25 mouse cellular contexts compared by ENCODE assay signal in the genomic region with DNA sequence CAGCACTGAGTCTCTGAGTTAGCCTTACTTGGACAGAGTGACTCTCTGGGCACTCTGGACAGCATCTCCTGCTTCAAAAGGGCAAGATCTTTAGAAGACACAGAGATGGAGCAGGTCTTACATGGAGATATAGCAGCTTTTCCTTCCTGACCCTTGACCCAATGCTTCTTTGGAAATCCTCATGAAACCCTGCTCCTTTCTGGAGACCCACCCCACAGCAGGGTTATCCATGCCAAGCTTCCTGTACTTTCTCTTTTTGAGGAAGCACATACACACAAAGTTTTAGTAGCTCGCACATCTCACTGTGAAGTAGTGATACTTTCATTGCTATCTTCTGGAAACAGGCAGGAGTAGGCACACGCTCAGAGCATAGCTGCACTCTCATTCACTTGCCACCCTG. TPM values are rescaled to one million over a fixed set of nuclear protein-coding genes. Genes with fewer than 3 reads are reported as not detected.
"Had no signal": no experiment of that assay in that cellular context is flagged by ENCODE, and none has a peak within 500 bp of the region (broad histone marks: within the 10 kb centered on the region; RNA-seq: fewer than 3 reads in every experiment).

No protein-coding gene starts in this region.

- H3K4me1 ChIP-seq: hindbrain, embryonic 13.5 days; hindbrain, embryonic 15.5 days; limb, embryonic 13.5 days had no signal

- H3K27me3 ChIP-seq: heart, embryonic 12.5 days; hindbrain, embryonic 13.5 days; hindbrain, embryonic 15.5 days; kidney, embryonic 15.5 days; limb, embryonic 13.5 days; limb, embryonic 15.5 days; liver, embryonic 12.5 days had no signal

- H3K4me3 ChIP-seq: heart, embryonic 12.5 days; hindbrain, embryonic 13.5 days; hindbrain, embryonic 15.5 days; kidney, embryonic 15.5 days; limb, embryonic 13.5 days; limb, embryonic 15.5 days; liver, embryonic 12.5 days had no signal

- H3K27ac ChIP-seq: hindbrain, embryonic 13.5 days; hindbrain, embryonic 15.5 days; hindbrain, postnatal 0 days; kidney, embryonic 15.5 days; kidney, postnatal 0 days; limb, embryonic 13.5 days; limb, embryonic 15.5 days; liver, embryonic 12.5 days; liver, embryonic 14.5 days had no signal

- DNase-seq: gastrocnemius, postnatal 14 days; gastrocnemius, postnatal 36 days; heart, adult 18-20 months; heart, postnatal 14 days; heart, postnatal 36 days; kidney, adult 11 months; kidney, adult 2 months; kidney, adult 9 months; kidney, postnatal 14 days; kidney, postnatal 36 days; layer of hippocampus, adult 9-11 months; layer of hippocampus, postnatal 36 days; left cerebral cortex, postnatal 4 days had no signal

- H3K9me3 ChIP-seq: heart, embryonic 12.5 days; hindbrain, embryonic 13.5 days; hindbrain, embryonic 15.5 days; kidney, embryonic 15.5 days; limb, embryonic 13.5 days; limb, embryonic 15.5 days; liver, embryonic 12.5 days had no signal

RNA-seq across cellular contexts. Expression of gene Gfra4, which starts 17.7 kb away (rescaled TPM):
- total RNA-seq: hematopoietic stem cell, adult 5-6 weeks; liver, adult 2 months had no signal

RNA-seq across cellular contexts. Expression of gene Adam33, which starts 38.4 kb away (rescaled TPM):
- total RNA-seq: hematopoietic stem cell, adult 5-6 weeks had no signal
